Mouse (Mus musculus) kidney, postnatal 25 days (tissue): ENCODE results near the gene Olfr1093.

ENCODE experiments used
- DNase-seq, 2 experiments: peaks; one replicate each; pipeline ENCODE4 v3.0.0; 2021; ENCODE audit warnings: mixed read lengths in 2 of 2

The Olfr1093 gene

DNA sequence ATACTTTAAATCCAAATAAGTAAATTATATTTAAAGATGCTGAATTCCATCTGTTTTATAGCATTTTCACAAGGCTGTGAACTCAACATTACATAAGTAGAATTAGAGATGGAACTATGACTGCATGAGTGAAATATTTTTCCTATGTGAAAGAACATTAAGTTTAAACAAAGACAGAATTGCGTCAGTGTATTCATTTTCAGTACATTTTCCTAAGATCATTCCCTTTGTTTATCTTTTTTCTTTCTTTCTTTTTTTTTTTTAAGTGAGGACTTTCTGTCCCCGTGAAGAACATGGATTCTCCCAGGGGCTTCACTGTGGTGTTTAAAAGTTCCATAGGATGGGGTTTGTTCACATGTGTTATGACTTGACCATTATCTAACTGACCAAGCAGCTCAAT is at the start of gene Olfr1093:
TSS of gene Olfr1093 (plus strand) at position 301 of the 400 bp plus-strand sequence.
- DNase-seq, result no peak

DNA sequence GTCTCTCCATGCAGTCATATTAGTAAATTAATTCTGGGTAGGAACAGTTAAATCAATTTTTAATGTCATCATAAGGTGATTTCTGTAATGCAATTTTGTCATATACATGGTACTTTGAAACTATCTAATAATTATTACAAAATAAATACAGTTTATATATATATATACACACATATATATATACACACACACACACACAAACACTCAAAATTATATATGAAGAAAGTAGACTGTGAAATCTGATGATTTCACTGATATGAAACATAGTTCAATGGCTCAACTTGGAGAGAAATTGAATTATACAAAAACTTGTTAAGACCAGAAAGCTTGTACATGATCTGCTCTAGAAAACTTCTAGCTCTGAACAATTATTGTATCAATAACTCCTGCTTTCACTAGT is 48.7 kb upstream of the Olfr1093 start, which contains the start of gene Olfr1089:
TSS of gene Olfr1089 (minus strand) at position 101 of the 400 bp plus-strand sequence.
- DNase-seq, result no peak

GRCm38 (mm10) chr2:86758893-86759292 is 23.4 kb upstream of the Olfr1093 start, which contains the start of gene Olfr1090:
Gene Olfr1090 (minus strand): TSS chr2:86758993.
- no peak for DNase-seq

DNA sequence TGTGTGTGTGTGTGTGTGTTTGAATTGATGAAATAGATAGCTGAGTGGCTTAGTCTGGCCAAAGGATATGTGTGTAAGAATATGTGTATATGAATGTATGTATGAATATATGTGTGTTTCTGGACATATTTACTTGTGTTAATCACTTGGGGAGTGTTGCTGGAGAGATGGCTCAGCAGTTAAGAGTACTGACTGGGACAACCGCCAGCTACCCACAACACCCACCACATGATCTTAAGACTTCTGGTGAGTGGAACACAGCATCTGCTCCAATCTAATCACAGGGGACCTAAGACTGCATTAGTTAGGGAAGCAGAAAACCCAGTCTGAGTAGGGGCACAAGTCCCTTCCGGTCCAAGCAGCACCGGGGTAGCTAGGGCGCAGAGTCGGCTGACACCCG is 21.2 kb upstream of the Olfr1093 start:
- DNase-seq, result no peak

GRCm38 (mm10) chr2:86809918-86810317 is 27.6 kb downstream of the Olfr1093 start, which contains the start of gene Olfr141:
Gene Olfr141 (minus strand): TSS chr2:86810018.
- no peak for DNase-seq

DNA sequence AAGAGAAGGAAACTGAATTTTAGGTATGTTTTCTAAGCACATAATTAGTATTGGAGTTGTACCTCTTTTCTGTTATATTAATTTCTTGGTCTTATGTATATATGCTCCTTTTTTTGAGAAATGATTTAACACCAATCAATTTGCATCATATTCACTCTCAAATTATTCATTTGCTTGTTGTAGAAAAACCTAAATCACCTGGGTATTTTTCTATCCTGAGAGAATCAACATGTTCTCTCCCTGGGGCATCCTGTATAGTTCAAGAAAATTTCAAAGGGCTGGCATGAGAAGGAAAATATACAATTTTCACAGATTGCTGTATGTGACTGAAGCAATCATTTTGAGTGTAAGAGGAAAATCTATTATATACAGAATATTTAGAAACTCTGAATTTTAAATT is 42.1 kb downstream of the Olfr1093 start, which contains the start of gene Olfr1094:
TSS of gene Olfr1094 (plus strand) at position 301 of the 400 bp plus-strand sequence.
- no peak for DNase-seq
